Mouse (Mus musculus) liver, embryonic 14.5 days (tissue): ENCODE data around the gene Tbc1d22a.

Experiments used
- CTCF ChIP-seq: IDR thresholded peaks from 2 replicates; pipeline ENCODE4 v1.5.1; 2016; ENCODE audit warnings: antibody characterized with exemption, low read depth, control low read depth
- EP300 ChIP-seq: IDR thresholded peaks from 2 replicates; pipeline ENCODE4 v1.6.1; 2016; ENCODE audit warnings: antibody characterized with exemption, low read depth

DNA sequence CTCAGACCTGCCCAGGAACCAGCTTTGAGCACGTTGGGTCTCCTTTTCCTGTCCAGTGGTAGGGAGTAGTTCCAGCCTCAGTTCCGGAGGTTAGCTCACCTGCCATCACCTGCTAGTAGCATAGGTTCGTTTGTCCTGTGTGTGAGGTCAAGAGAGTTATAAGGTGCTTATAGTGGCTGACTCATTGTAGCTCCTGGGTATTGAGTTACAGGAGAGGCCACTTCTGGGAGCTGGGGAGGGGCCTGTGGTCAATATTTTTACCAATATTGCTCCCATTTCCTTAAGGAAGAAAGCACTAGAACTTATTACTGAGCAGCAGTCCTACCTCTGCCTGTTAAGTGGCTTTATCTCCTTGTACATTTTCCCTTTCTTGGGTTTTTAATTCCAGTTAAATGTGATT, 161.0 kb downstream of the Tbc1d22a start:
- TF ChIP-seq CTCF (no peak), EP300 (no peak)
